Mouse (Mus musculus): ENCODE measurements at regions not wholly inside any gene's neighbourhood (a gene's known extent, or its start where the extent isn't known, plus 50 kb on each side); places are given as distances from the start of the nearest gene placed in this dataset.

GRCm38 (mm10) chr1:177670576-177670975, 59.0 kb upstream of the 1700016C15Rik start:
- no peak for TF ChIP-seq CTCF (IDR thresholded peaks at IDR 0.05; ENCODE audit: borderline replicate concordance, control insufficient read depth, extremely low read depth, insufficient read depth, low read length, poor library complexity)
- no peak for TF ChIP-seq POLR2A (IDR thresholded peaks at IDR 0.05; ENCODE audit: control insufficient read depth, extremely low read depth, insufficient read depth, low read length, poor library complexity)
